Mouse (Mus musculus): ENCODE data around the gene Trpm8.

- TF ChIP-seq POLR2A (IDR thresholded peaks at IDR 0.05; ENCODE audit: extremely low read depth, insufficient read depth, low read length) (no peak), CTCF (IDR thresholded peaks at IDR 0.05; ENCODE audit: extremely low read depth, insufficient read depth, low read length) (no peak)
These were observed 14.6 kb downstream of the Trpm8 start for GRCm38 (mm10) chr1:88292057-88292456.
